Mouse (Mus musculus): ENCODE measurements around the gene Pdss1. TPM values are rescaled to one million over a fixed set of nuclear protein-coding genes. Genes with fewer than 3 reads are reported as not detected.
"Not testable (repeated sequence)": the region's sequence is repeated elsewhere in the genome, so short reads cannot be mapped to it uniquely, and the experiment has no call there.

Pdss1 gene
- polyA plus RNA-seq, 1 experiment from 2014 or later = 6.1 TPM

DNA sequence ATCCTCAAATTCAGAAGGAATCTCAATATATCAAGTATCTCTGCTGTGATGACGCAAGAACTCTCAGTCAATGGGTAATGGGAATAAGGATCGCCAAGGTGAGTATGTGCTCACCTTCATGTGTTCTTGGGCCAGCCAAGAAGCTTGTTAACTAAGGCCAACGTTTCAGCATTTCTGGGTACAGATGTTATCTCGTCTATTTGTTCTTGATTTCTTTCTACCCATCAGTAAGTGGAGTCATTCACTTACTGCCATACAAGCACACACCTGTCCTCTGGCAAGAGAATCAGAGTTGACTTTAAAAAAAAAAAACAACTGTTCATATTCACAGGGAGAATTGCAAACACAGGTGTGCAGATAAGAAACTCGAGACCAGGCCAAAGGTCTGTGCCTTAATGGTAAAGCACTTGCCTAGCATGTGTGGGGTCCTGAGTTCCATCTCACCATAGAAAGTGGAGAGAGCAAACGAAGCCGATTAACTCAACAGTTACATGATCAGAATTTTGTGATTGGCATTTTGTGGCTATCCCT, 28.4 kb upstream of the Pdss1 start:
- Histone ChIP-seq H3K9ac (replicated peaks; ENCODE audit: low read depth) (no peak overlapping the region), H3K4me2 (replicated peaks; ENCODE audit: low read depth, low read length) (no peak overlapping the region), H3K4me1 (ENCODE audit: insufficient read depth, low read depth, low read length) (no peaks in the 10 kb centered on the region), H3K27ac (ENCODE audit: low read length) (no peak overlapping the region), H3K4me3 (ENCODE audit: low read depth, low read length) (no peak overlapping the region), H3K9me3 (ENCODE audit: low read length) (no peaks in the 10 kb centered on the region), H3K36me3 (ENCODE audit: insufficient read depth, low read length) (no peaks in the 10 kb centered on the region), H3K27me3 (replicated peaks; ENCODE audit: insufficient read depth, low read length) (no peaks in the 10 kb centered on the region)
- DNase-seq (ENCODE audit: low spot score) (no peak), ATAC-seq (no peak)
- WGBS = 48% methylated on average over 7 of the region's 7 CpGs
- TF ChIP-seq CTCF (IDR thresholded peaks at IDR 0.05) = no peak
- TF ChIP-seq EP300 (IDR thresholded peaks at IDR 0.05) = no peak

DNA sequence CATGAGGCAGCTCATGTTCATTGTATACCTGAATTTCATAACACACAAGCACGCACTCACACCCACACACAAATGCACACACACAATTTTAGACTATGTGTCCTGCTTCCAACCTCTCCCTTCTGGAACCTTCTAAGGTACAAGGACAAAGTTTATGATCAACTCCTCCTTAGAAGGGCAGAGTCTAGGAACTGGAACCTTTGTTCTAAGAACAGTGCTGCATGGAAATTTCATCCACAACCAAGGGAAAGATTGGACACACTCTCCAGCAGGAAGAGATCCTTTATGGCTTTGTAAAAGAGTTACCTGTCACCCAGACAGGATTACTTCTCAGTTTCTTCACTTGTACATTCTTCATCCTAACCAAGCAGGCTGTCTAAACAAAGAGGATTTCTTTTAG, 22.2 kb upstream of the Pdss1 start:
- no peak overlapping the region for H3K4me3 ChIP-seq (ENCODE audit: low read depth, low read length)
- no peak overlapping the region for H3K27ac ChIP-seq (ENCODE audit: low read length)
- H3K9me3 ChIP-seq (ENCODE audit: low read length) = no peaks in the 10 kb centered on the region
- H3K27me3 ChIP-seq (replicated peaks; ENCODE audit: insufficient read depth, low read length) = no peaks in the 10 kb centered on the region
- H3K36me3 ChIP-seq (ENCODE audit: insufficient read depth, low read length) = no peaks in the 10 kb centered on the region
- DNase-seq (ENCODE audit: low spot score) (no peak), ATAC-seq (no peak)
- no peak overlapping the region for H3K9ac ChIP-seq (replicated peaks; ENCODE audit: low read depth)
- H3K4me1 ChIP-seq (ENCODE audit: insufficient read depth, low read depth, low read length) = no peaks in the 10 kb centered on the region
- TF ChIP-seq CTCF (IDR thresholded peaks at IDR 0.05) = no peak
- TF ChIP-seq EP300 (IDR thresholded peaks at IDR 0.05) = no peak
- WGBS = 57% methylated on average over 1 of the region's 1 CpGs
- no peak overlapping the region for H3K4me2 ChIP-seq (replicated peaks; ENCODE audit: low read depth, low read length)

DNA sequence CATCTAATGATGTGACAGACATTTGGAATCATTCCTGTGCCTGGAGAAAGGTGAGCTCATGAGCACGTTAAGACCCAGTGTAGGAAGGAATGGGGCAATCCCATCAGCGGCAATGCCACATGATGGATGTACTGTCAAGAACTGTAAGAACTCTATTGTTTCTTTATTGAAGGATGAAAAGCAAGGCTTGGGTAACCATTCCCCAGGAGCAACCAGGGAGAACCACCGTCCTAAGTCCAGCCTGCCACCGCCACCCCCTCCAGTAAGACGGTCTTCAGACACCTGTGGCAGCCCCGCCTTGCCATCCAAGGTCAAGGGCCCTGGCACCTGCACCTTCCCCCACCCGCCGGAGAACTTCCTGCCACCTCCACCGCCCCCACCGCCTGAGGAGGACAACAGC, 20.7 kb upstream of the Pdss1 start:
- no peak for DNase-seq (ENCODE audit: low spot score)
- no peak for ATAC-seq
- 42% methylated on average over 10 of the region's 10 CpGs for WGBS
- no peaks in the 10 kb centered on the region for H3K36me3 ChIP-seq (ENCODE audit: insufficient read depth, low read length)
- no peak overlapping the region for H3K4me2 ChIP-seq (replicated peaks; ENCODE audit: low read depth, low read length)
- H3K9me3 ChIP-seq (ENCODE audit: low read length) = no peaks in the 10 kb centered on the region
- TF ChIP-seq EP300 (IDR thresholded peaks at IDR 0.05) (no peak), CTCF (IDR thresholded peaks at IDR 0.05) (no peak)
- H3K9ac ChIP-seq (replicated peaks; ENCODE audit: low read depth) = no peak overlapping the region
- no peak overlapping the region for H3K27ac ChIP-seq (ENCODE audit: low read length)
- no peaks in the 10 kb centered on the region for H3K27me3 ChIP-seq (replicated peaks; ENCODE audit: insufficient read depth, low read length)
- H3K4me1 ChIP-seq (ENCODE audit: insufficient read depth, low read depth, low read length) = no peaks in the 10 kb centered on the region
- H3K4me3 ChIP-seq (ENCODE audit: low read depth, low read length) = no peak overlapping the region

DNA sequence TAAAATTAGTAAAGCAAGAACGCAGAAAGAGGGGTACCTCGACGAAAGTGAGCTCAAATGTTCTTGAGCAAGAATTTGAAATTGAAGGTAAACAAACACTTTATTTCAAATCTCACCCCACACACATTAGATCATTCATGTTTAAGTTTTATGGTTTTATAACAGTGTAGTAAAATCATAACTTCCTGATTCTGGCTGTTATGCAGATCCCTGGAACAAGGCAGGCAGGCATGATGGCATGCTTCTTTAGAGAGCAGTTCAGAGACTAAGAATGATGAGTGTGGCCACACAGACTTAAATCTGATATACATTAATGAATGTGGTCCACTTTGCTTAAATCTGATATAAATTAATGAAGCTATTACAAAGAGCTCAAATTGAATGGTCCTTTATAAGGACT, 18.7 kb upstream of the Pdss1 start:
- no peak overlapping the region for H3K9ac ChIP-seq (replicated peaks; ENCODE audit: low read depth)
- H3K27ac ChIP-seq (ENCODE audit: low read length) = no peak overlapping the region
- 77% methylated on average over 3 of the region's 3 CpGs for WGBS
- H3K9me3 ChIP-seq (ENCODE audit: low read length) = no peaks in the 10 kb centered on the region
- H3K36me3 ChIP-seq (ENCODE audit: insufficient read depth, low read length) = no peaks in the 10 kb centered on the region
- H3K4me2 ChIP-seq (replicated peaks; ENCODE audit: low read depth, low read length) = no peak overlapping the region
- no peaks in the 10 kb centered on the region for H3K4me1 ChIP-seq (ENCODE audit: insufficient read depth, low read depth, low read length)
- ATAC-seq = no peak
- H3K4me3 ChIP-seq (ENCODE audit: low read depth, low read length) = no peak overlapping the region
- DNase-seq (ENCODE audit: low spot score) = no peak
- no peaks in the 10 kb centered on the region for H3K27me3 ChIP-seq (replicated peaks; ENCODE audit: insufficient read depth, low read length)
- TF ChIP-seq EP300 (IDR thresholded peaks at IDR 0.05) (no peak), CTCF (IDR thresholded peaks at IDR 0.05) (no peak)

DNA sequence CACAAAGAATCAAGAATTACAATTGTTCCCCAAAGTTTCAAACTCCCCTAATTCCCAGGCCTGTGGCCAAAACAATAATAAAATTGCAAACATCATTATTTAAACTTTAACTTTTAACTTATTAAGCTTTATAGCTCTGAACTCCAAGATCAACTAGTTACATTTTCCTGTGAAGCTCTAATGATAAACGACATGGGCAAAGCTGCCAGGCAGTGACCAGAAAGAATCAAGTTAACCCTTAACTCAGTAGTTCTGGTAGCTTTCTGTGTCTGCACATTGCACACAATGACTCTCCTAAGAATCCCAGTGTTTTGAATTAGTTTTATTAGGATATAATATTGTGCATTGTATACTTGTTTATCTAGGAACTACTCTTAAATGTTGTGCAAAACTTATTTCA, 16.5 kb upstream of the Pdss1 start:
- no peaks in the 10 kb centered on the region for H3K36me3 ChIP-seq (ENCODE audit: insufficient read depth, low read length)
- no peak overlapping the region for H3K27ac ChIP-seq (ENCODE audit: low read length)
- H3K27me3 ChIP-seq (replicated peaks; ENCODE audit: insufficient read depth, low read length) = no peaks in the 10 kb centered on the region
- no peak for DNase-seq (ENCODE audit: low spot score)
- H3K4me1 ChIP-seq (ENCODE audit: insufficient read depth, low read depth, low read length) = no peaks in the 10 kb centered on the region
- WGBS = 22% methylated on average over 1 of the region's 1 CpGs
- H3K4me2 ChIP-seq (replicated peaks; ENCODE audit: low read depth, low read length) = no peak overlapping the region
- TF ChIP-seq EP300 (IDR thresholded peaks at IDR 0.05) (no peak), CTCF (IDR thresholded peaks at IDR 0.05) (no peak)
- no peak overlapping the region for H3K9ac ChIP-seq (replicated peaks; ENCODE audit: low read depth)
- no peaks in the 10 kb centered on the region for H3K9me3 ChIP-seq (ENCODE audit: low read length)
- ATAC-seq = no peak
- no peak overlapping the region for H3K4me3 ChIP-seq (ENCODE audit: low read depth, low read length)

DNA sequence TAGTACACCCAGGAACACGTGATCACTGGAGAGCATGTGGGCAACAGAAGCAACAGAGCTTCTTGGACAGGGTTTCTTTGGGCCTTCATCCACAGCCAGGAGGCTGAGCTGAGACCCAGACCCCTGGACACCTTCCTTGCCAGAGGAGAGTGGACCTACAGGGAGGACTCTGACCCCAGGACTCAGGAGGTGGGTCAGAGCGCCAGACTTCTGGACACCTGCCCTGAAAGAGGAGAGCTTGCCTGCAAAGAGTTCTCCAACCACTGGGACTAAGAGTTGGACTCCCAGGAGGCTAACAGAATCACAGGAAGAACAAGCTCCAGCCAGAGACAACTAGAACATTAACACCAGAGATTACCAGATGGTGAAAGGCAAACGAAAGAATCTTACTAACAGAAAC, 14.6 kb upstream of the Pdss1 start:
- H3K4me1 ChIP-seq (ENCODE audit: insufficient read depth, low read depth, low read length); H3K4me3 ChIP-seq (ENCODE audit: low read depth, low read length); H3K27me3 ChIP-seq (replicated peaks; ENCODE audit: insufficient read depth, low read length); H3K27ac ChIP-seq (ENCODE audit: low read length); H3K4me2 ChIP-seq (replicated peaks; ENCODE audit: low read depth, low read length); ATAC-seq; H3K9me3 ChIP-seq (ENCODE audit: low read length); H3K36me3 ChIP-seq (ENCODE audit: insufficient read depth, low read length); H3K9ac ChIP-seq (replicated peaks; ENCODE audit: low read depth); DNase-seq (ENCODE audit: low spot score): not testable (repeated sequence)
- 82% methylated on average over 3 of the region's 3 CpGs for WGBS

- ATAC-seq (no peak), DNase-seq (ENCODE audit: low spot score) (no peak)
- 14% methylated on average over 9 of the region's 9 CpGs for WGBS
- Histone ChIP-seq H3K4me3 (ENCODE audit: low read depth, low read length) (peak overlapping the region; percentile 90), H3K27ac (ENCODE audit: low read length) (peak overlapping the region; percentile 89), H3K27me3 (replicated peaks; ENCODE audit: insufficient read depth, low read length) (no peaks in the 10 kb centered on the region), H3K4me2 (replicated peaks; ENCODE audit: low read depth, low read length) (peak overlapping the region; percentile 76), H3K4me1 (ENCODE audit: insufficient read depth, low read depth, low read length) (no peaks in the 10 kb centered on the region), H3K36me3 (ENCODE audit: insufficient read depth, low read length) (no peaks in the 10 kb centered on the region), H3K9me3 (ENCODE audit: low read length) (no peaks in the 10 kb centered on the region), H3K9ac (replicated peaks; ENCODE audit: low read depth) (peak overlapping the region; percentile 72; the same call in 1 of the 2 replicates)
- TF ChIP-seq EP300 (IDR thresholded peaks at IDR 0.05) (no peak), CTCF (IDR thresholded peaks at IDR 0.05) (no peak)
Measured at GRCm38 (mm10) chr2:22894932-22895281, 415 bp upstream of the Pdss1 start.
